Mouse (Mus musculus): Measurements from ENCODE around the gene Wwc2.

Gene Wwc2

GRCm38 (mm10) chr8:47791986-47792385 is 198.7 kb downstream of the Wwc2 start:
- no peak for DNase-seq (ENCODE audit: low spot score in 2 of 2)

DNA sequence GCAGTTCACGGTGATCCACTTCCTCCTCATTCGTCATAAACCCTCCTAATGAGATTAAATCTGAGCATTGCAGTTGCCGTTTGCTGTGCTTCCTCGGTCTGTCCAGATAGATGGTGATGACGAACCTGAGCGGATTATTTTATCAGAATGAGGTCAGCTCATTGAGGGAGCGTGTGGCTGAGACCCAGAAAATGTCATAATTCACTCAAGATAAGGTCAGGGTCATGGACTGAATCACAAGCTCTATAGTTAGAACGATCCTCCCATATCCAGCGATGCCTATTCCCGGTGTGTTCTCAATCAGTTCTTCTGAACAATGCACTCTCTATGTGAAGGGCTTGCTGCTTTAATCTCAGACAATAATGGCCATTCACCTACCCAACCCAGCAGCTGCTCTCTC is 203.0 kb downstream of the Wwc2 start:
- no peak for DNase-seq (ENCODE audit: low spot score in 2 of 2)

- DNase-seq (ENCODE audit: low spot score in 2 of 2) = no peak
Observed at GRCm38 (mm10) chr8:47786323-47786722, 204.4 kb downstream of the Wwc2 start.

GRCm38 (mm10) chr8:47784436-47784835 is 206.3 kb downstream of the Wwc2 start:
- DNase-seq (ENCODE audit: low spot score in 2 of 2) = no peak

DNA sequence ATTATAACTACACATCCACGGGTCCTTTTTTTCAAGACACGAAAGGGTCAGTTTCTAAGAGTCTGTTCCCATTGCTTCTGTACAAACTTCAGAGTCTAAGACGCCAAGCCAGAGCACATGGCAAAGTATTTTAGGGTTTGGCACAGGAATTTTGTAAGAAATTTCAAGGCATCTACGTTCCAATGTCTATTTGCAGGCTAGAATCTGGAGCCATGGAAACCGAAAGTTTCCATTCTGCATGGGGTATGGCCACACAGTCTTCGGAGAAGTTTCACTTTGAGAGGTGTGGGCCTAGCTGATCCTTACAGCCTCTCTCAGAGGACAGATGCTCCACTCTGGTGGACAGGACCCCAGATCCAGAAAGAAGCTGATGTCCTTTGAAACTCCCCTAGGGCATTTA is 206.8 kb downstream of the Wwc2 start:
- no peak for DNase-seq (ENCODE audit: low spot score in 2 of 2)

DNA sequence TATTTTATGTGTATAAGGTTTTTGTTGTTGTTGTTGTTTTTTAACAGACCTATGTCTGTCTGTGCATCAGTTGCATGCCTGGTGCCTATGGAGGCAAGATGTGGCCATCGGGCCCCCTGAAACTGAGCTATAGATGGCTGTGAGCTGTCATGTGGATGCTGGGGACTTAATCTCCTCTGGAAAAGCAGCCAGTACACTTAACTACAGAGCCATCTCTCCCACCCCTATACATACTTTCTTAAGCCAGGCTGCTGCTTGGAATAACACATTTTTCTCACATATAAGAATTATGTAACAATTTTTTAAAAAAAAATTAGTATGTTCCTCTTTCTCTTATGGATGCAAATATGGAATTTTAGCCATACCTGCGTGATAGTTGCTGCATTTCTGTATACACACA is 207.2 kb downstream of the Wwc2 start:
- DNase-seq (ENCODE audit: low spot score in 2 of 2) = no peak

DNA sequence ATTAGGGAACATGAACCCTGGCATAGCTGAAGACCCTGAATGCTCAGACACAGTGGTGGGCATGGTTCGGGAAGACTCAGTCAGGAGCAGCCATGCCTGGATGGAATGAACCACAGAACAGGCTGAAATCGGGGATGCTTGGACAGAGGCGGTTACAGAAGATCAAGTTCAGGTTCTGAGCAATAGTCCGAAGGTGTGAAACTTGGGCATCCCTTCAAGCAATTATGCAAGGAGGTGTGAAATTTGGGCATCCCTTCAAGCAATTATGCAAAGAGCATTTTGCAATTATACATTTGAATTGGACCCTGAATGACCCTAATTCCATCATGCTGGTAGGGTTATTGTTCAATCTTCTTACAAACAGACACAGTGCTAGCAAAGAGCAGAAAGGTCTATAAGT is 208.8 kb downstream of the Wwc2 start:
- DNase-seq (ENCODE audit: low spot score in 2 of 2) = no peak

DNA sequence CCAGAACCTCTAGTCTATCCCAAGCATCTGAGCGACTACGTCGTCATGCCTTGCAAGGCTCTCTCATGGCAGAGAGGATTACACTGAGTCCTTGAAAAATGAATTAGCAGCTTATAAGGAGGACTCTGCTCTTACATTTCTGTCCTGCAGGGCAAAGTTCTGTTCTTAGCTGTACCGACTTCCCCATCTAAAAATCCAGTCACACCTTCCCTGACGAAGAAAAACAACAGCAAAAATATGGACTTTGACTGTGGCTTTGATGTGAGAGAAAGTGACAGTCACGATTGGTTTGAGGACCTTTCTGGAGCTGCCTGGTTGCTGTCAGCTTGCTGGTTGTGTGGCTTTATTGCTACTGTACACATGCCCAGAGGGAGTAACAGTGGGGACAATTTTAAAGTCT is 211.1 kb downstream of the Wwc2 start:
- DNase-seq (ENCODE audit: low spot score in 2 of 2) = no peak

DNA sequence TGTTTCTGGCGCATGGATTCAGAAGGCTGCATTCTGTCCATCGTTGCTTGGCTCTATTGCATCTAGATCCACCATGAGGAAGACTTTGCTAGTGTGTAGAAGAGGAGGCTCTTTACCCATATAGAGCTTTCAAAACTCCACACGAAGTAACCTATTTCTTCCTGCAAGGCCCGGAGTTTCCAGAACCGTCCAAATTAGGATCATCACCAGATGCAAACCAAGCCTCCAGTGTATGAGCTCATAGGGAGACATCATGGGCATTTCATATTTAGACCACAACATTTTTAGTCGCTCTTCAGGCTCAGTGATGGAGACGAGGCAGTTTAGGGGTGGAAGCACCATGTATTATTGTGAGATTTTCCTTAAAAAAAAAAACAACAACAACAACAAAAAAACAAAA is 213.3 kb downstream of the Wwc2 start:
- no peak for DNase-seq (ENCODE audit: low spot score in 2 of 2)
